ENCODE assay signal across 13 mouse cellular contexts in the genomic region with DNA sequence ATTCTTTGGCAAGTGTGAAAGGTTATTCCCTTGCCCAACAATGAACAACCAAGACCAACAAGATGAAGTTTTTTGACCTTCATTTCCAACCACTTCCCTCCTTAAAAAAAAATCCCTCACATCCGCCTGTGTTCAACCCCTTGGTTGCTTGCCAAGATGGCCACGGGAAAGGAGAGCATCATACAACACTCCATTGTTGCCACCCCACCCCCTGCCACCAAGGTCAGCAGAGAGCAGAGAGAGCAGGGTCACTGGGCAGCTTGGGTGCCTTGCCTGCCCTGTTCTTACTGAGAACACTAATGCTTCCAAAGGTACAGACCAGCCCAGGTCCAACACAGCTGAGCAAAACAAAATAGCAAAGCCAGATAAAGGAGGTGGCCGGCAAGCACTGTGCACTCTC. TPM values are rescaled to one million over a fixed set of nuclear protein-coding genes. Genes with fewer than 3 reads are reported as not detected.
DNase-seq lines count a peak whose midpoint lies in the region.
"Had no signal": no experiment of that assay in that cellular context is flagged by ENCODE, and none has a peak within 500 bp of the region (broad histone marks: within the 10 kb centered on the region; RNA-seq: fewer than 3 reads in every experiment).

No protein-coding gene starts in this region.

- intact Hi-C loops in heart, postnatal 25 days (cut with DNase I), result no loop called here

- H3K27me3 ChIP-seq in heart, embryonic 10.5 days (ENCODE audit: insufficient read depth, poor library complexity, severe bottlenecking), result no peaks in the 10 kb centered on the region
- H3K27me3 ChIP-seq: forebrain, embryonic 13.5 days; kidney, embryonic 15.5 days; midbrain, embryonic 12.5 days had no signal

- no peak for DNase-seq in heart, embryonic 10.5 days (ENCODE audit: low spot score)
- no peak for DNase-seq in heart, postnatal 25 days (ENCODE audit: low spot score)
- peak; percentile 65 for DNase-seq in retina, postnatal 1 day
- DNase-seq in retina, embryonic 14.5 days (ENCODE audit: low spot score), result no peak
- peak; percentile 22 for DNase-seq in lung, postnatal 14 days
- no peak for DNase-seq in kidney, postnatal 4 days
- DNase-seq in embryo, embryonic 9.5 days (ENCODE audit: extremely low spot score), result no peak
- DNase-seq: cerebellum, adult 2 months; heart, adult 11 months had no signal

- no peak overlapping the region for H3K4me3 ChIP-seq in heart, embryonic 10.5 days
- H3K4me3 ChIP-seq: forebrain, embryonic 13.5 days; kidney, embryonic 15.5 days; midbrain, embryonic 12.5 days had no signal

- peak overlapping the region; percentile 32; the same call in 1 of the 2 replicates for H3K27ac ChIP-seq in heart, embryonic 10.5 days
- H3K27ac ChIP-seq: forebrain, embryonic 13.5 days; kidney, embryonic 15.5 days; midbrain, embryonic 12.5 days had no signal

- peaks cover 21% of the 10 kb centered on the region for H3K36me3 ChIP-seq in heart, embryonic 10.5 days
- H3K36me3 ChIP-seq: kidney, embryonic 15.5 days; midbrain, embryonic 12.5 days had no signal

- WGBS in heart, embryonic 10.5 days, result 58% methylated on average over 3 of the region's 3 CpGs

- H3K4me1 ChIP-seq in heart, embryonic 10.5 days, result peaks cover 56% of the 10 kb centered on the region
- H3K4me1 ChIP-seq: forebrain, embryonic 13.5 days; midbrain, embryonic 12.5 days had no signal

- no peaks in the 10 kb centered on the region for H3K9me3 ChIP-seq in heart, embryonic 10.5 days
- H3K9me3 ChIP-seq: forebrain, embryonic 13.5 days; kidney, embryonic 15.5 days; midbrain, embryonic 12.5 days had no signal

RNA-seq across cellular contexts. Expression of a gene that starts 7.6 kb away (rescaled TPM):
- polyA plus RNA-seq in heart, embryonic 10.5 days (2016; fragmentation: Nextera tagmentation; extraction: Ambion mirVana), result 60.0 and 65.8 TPM in 2 replicates
- total RNA-seq in heart, postnatal 25 days (2021), result 10 to 100 TPM; 58.9 to 60.3 TPM
- polyA plus RNA-seq: cerebellum, adult 2 months; forebrain, embryonic 13.5 days; kidney, embryonic 15.5 days; limb, embryonic 11.5 days; midbrain, embryonic 12.5 days had no signal

RNA-seq across cellular contexts. Expression of a gene that starts 11.4 kb away (rescaled TPM):
- 44.0 and 57.6 TPM in 2 replicates for polyA plus RNA-seq in heart, embryonic 10.5 days (2016; fragmentation: Nextera tagmentation; extraction: Ambion mirVana)
- under 1 TPM; 0.16 to 0.45 TPM for total RNA-seq in heart, postnatal 25 days (2021)

RNA-seq across cellular contexts. Expression of a gene that starts 43.1 kb away (rescaled TPM):
- polyA plus RNA-seq in heart, embryonic 10.5 days (2016; fragmentation: Nextera tagmentation; extraction: Ambion mirVana), result 2.7 and 2.8 TPM in 2 replicates
- total RNA-seq in heart, postnatal 25 days (2021), result 1 to 10 TPM; 4.2 to 5.3 TPM

Comparison
In these comparisons a context has a peak if more than half of its experiments do, and no peak if none do; other contexts are left out.
1. DNase-seq: peak in retina, postnatal 1 day (single experiment) and lung, postnatal 14 days (single experiment); none in heart, embryonic 10.5 days (single experiment), heart, postnatal 25 days (single experiment), retina, embryonic 14.5 days (single experiment), kidney, postnatal 4 days (0 of 2) and embryo, embryonic 9.5 days (single experiment).